Mouse (Mus musculus) stomach, postnatal 0 days (tissue): Measurements from ENCODE around the gene Kdm8.

Experiments used
- CTCF ChIP-seq: IDR thresholded peaks from 2 replicates; pipeline ENCODE4 v1.5.1; 2016; ENCODE audit warnings: antibody characterized with exemption, low read depth, mild to moderate bottlenecking, moderate library complexity
- EP300 ChIP-seq: optimal IDR thresholded peaks from 2 replicates; pipeline ENCODE3; 2016; ENCODE audit warnings: antibody characterized with exemption

DNA sequence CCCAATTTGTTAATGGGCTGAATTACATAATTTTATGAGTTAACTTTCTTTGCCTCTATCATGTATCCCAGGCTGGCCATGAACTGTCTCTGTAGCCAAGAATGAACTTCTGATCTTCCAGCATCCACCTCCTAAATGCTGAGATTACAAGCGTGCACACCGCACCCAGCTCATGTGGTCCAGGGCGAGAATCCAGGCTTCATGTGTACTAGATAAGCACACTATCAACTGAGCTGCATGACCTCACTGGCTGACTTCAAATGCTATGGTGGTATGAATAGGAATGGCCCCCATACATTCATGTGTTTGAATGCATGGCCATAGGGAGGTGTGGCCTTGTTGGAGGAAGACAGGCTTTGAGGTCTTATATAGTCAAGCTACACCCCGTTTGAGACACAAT lies 36.0 kb downstream of the Kdm8 start:
- TF ChIP-seq CTCF, result no peak
- TF ChIP-seq EP300, result no peak
